In the genomic region with DNA sequence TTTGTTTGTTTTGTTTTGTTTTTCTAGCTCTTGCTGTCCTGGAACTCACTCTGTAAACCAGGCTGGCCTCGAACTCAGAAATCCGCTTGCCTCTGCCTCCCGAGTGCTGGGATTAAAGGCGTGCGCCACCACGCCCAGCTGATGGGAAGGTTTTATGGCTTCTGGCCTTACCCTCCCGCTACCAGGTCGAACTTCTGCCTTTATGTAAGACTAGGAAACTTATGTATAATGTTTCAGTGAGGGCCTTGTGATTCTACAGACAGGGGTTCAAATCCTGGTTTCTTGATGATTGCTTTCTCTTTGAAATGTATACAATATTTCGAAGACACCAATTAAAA, we compare ENCODE assay signal across 10 mouse cellular contexts. TPM values are rescaled to one million over a fixed set of nuclear protein-coding genes. Genes with fewer than 3 reads are reported as not detected.
DNase-seq lines count a peak whose midpoint lies in the region; ATAC-seq and TF ChIP-seq lines count a peak whose summit lies in the region.
"Not testable (repeated sequence)": the region's sequence is repeated elsewhere in the genome, so short reads cannot be mapped to it uniquely, and the experiment has no call there.
"Had no signal": no experiment of that assay in that cellular context is flagged by ENCODE, and none has a peak within 500 bp of the region (broad histone marks: within the 10 kb centered on the region; RNA-seq: fewer than 3 reads in every experiment).

No protein-coding gene starts in this region.

- H3K27ac ChIP-seq in bone marrow, adult 2 months (ENCODE audit: control insufficient read depth, insufficient read depth, low read depth, low read length, poor library complexity), result peak overlapping the region; percentile 42
- H3K27ac ChIP-seq in heart, embryonic 10.5 days, result peak overlapping the region; percentile 90
- H3K27ac ChIP-seq in hindbrain, embryonic 16.5 days (ENCODE audit: low read depth, low read length), result peak overlapping the region; percentile 65
- peak overlapping the region; percentile 91 for H3K27ac ChIP-seq in limb, embryonic 10.5 days
- peak overlapping the region; percentile 71; the same call in 1 of the 2 replicates for H3K27ac ChIP-seq in midbrain, postnatal 0 days (ENCODE audit: low read depth, low read length)
- H3K27ac ChIP-seq in testis, adult 2 months (ENCODE audit: control insufficient read depth, insufficient read depth, low read depth, low read length), result peak overlapping the region; percentile 84

- not testable (repeated sequence) for H3K9me3 ChIP-seq in heart, embryonic 10.5 days; hindbrain, embryonic 16.5 days (ENCODE audit: control insufficient read depth, low read length); limb, embryonic 10.5 days (replicated peaks); midbrain, postnatal 0 days (ENCODE audit: low read length)

- H3K9ac ChIP-seq in hindbrain, embryonic 16.5 days (ENCODE audit: low read depth, low read length), result peak overlapping the region; percentile 61
- peak overlapping the region; percentile 55 for H3K9ac ChIP-seq in midbrain, postnatal 0 days (replicated peaks; ENCODE audit: low read length, poor library complexity, severe bottlenecking)

- not testable (repeated sequence) for H3K27me3 ChIP-seq in heart, embryonic 10.5 days (ENCODE audit: insufficient read depth, poor library complexity, severe bottlenecking); hindbrain, embryonic 16.5 days (replicated peaks; ENCODE audit: control insufficient read depth, insufficient read depth, low read length); limb, embryonic 10.5 days (ENCODE audit: low read depth, poor library complexity, severe bottlenecking); midbrain, postnatal 0 days (ENCODE audit: insufficient read depth, low read length); testis, adult 2 months (ENCODE audit: control insufficient read depth, insufficient read depth, low read length)

- H3K4me2 ChIP-seq in hindbrain, embryonic 16.5 days (ENCODE audit: low read length), result peak overlapping the region; percentile 92
- peak overlapping the region; percentile 95 for H3K4me2 ChIP-seq in midbrain, postnatal 0 days (ENCODE audit: low read depth, low read length, poor library complexity, severe bottlenecking)

- H3K4me3 ChIP-seq in bone marrow, adult 2 months (replicated peaks; ENCODE audit: control insufficient read depth, low read depth, low read length), result peak overlapping the region; percentile 88
- H3K4me3 ChIP-seq in heart, embryonic 10.5 days, result peak overlapping the region; percentile 73
- H3K4me3 ChIP-seq in hindbrain, embryonic 16.5 days (ENCODE audit: low read length), result peak overlapping the region; percentile 50
- H3K4me3 ChIP-seq in limb, embryonic 10.5 days, result peak overlapping the region; percentile 88
- H3K4me3 ChIP-seq in lung, adult 2 months (replicated peaks; ENCODE audit: extremely low read depth, low read depth, low read length), result peak overlapping the region; percentile 79
- H3K4me3 ChIP-seq in midbrain, postnatal 0 days (ENCODE audit: low read depth, low read length), result peak overlapping the region; percentile 44
- H3K4me3 ChIP-seq in testis, adult 2 months (ENCODE audit: control insufficient read depth, low read depth, low read length), result peak overlapping the region; percentile 99

- TF ChIP-seq CTCF in bone marrow, adult 2 months (IDR thresholded peaks at IDR 0.05; ENCODE audit: control insufficient read depth, insufficient read depth, low read length); lung, adult 2 months (IDR thresholded peaks at IDR 0.05; ENCODE audit: insufficient read depth, low read length); midbrain, postnatal 0 days (IDR thresholded peaks at IDR 0.05); testis, adult 2 months (IDR thresholded peaks at IDR 0.05; ENCODE audit: control insufficient read depth, insufficient read depth, insufficient replicate concordance, low read depth, low read length): not testable (repeated sequence)

- not testable (repeated sequence) for H3K4me1 ChIP-seq in bone marrow, adult 2 months (ENCODE audit: control insufficient read depth, insufficient read depth, low read length); heart, embryonic 10.5 days; hindbrain, embryonic 16.5 days (ENCODE audit: control insufficient read depth, insufficient read depth, low read depth, low read length); lung, adult 2 months (ENCODE audit: control insufficient read depth, insufficient read depth, low read length); midbrain, postnatal 0 days (ENCODE audit: insufficient read depth, low read length); testis, adult 2 months (ENCODE audit: control insufficient read depth, insufficient read depth, low read length)
- peaks cover 11% of the 10 kb centered on the region for H3K4me1 ChIP-seq in limb, embryonic 10.5 days

- WGBS in bone marrow, adult 2 months, result 7% methylated on average over 9 of the region's 9 CpGs
- WGBS in heart, embryonic 10.5 days, result 16% methylated on average over 9 of the region's 9 CpGs
- 13% methylated on average over 9 of the region's 9 CpGs for WGBS in hindbrain, embryonic 16.5 days
- WGBS in limb, embryonic 10.5 days, result 12% methylated on average over 9 of the region's 9 CpGs
- 13% methylated on average over 9 of the region's 9 CpGs for WGBS in lung, adult 2 months
- WGBS in midbrain, postnatal 0 days, result 16% methylated on average over 9 of the region's 9 CpGs

- not testable (repeated sequence) for TF ChIP-seq POLR2A in bone marrow, adult 2 months (IDR thresholded peaks at IDR 0.05; ENCODE audit: borderline replicate concordance, control insufficient read depth, low read depth, low read length); lung, adult 2 months (IDR thresholded peaks at IDR 0.05; ENCODE audit: borderline replicate concordance, extremely low read depth, low read depth, low read length); testis, adult 2 months (IDR thresholded peaks at IDR 0.05; ENCODE audit: control insufficient read depth, low read depth, low read length)

- peaks cover 24% of the 10 kb centered on the region for H3K36me3 ChIP-seq in heart, embryonic 10.5 days
- not testable (repeated sequence) for H3K36me3 ChIP-seq in hindbrain, embryonic 16.5 days (ENCODE audit: control insufficient read depth, insufficient read depth, low read length); midbrain, postnatal 0 days (ENCODE audit: insufficient read depth, low read length); testis, adult 2 months (ENCODE audit: control insufficient read depth, insufficient read depth, low read length)
- H3K36me3 ChIP-seq in limb, embryonic 10.5 days, result peaks cover 28% of the 10 kb centered on the region

- ATAC-seq in erythroblast, adult 5-6 weeks (replicated peaks; ENCODE audit: low FRiP score, poor library complexity, severe bottlenecking), result 0 out of 2 replicates have a peak, but pooled peaks have one; percentile 26
- peak; percentile 63 for ATAC-seq in hindbrain, embryonic 16.5 days
- ATAC-seq in midbrain, postnatal 0 days (ENCODE audit: low FRiP score), result peak; percentile 44

- not testable (repeated sequence) for DNase-seq in heart, embryonic 10.5 days (ENCODE audit: low spot score); limb, embryonic 10.5 days (ENCODE audit: low spot score); lung, adult 2 months; midbrain, postnatal 0 days (ENCODE audit: low spot score)

RNA-seq across cellular contexts. Expression of a gene that starts 0.3 kb away (rescaled TPM):
- 18.5 and 33.6 TPM in 2 replicates for polyA plus RNA-seq in bone marrow, adult 2 months (2011; ENCODE audit: insufficient read depth, insufficient read length, low replicate concordance, missing spikeins)
- 11.5 and 16.7 TPM in 2 replicates for total RNA-seq in erythroblast, adult 5-6 weeks (2015; ENCODE audit: low replicate concordance)
- total RNA-seq in erythroblast, adult 5-6 weeks (2017; ENCODE audit: low replicate concordance), result 13.2 and 14.5 TPM in 2 replicates
- polyA plus RNA-seq in heart, embryonic 10.5 days (2016; fragmentation: Nextera tagmentation; extraction: Ambion mirVana), result 55.1 and 68.7 TPM in 2 replicates
- polyA plus RNA-seq in hindbrain, embryonic 16.5 days (2015; fragmentation: Nextera tagmentation; extraction: Ambion mirVana), result 10.1 and 14.0 TPM in 2 replicates
- 116 and 124 TPM in 2 replicates for polyA plus RNA-seq in limb, embryonic 10.5 days (2016; fragmentation: Nextera tagmentation; extraction: Ambion mirVana)
- 0.34 and 0.86 TPM in 2 replicates for polyA plus RNA-seq in lung, adult 2 months (2012; rRNA removed)
- 2.9 and 9.8 TPM in 2 replicates for total RNA-seq in midbrain, postnatal 0 days (2014; rRNA removed)
- 2.3 and 3.3 TPM in 2 replicates for polyA plus RNA-seq in midbrain, postnatal 0 days (2015; fragmentation: Nextera tagmentation; extraction: Ambion mirVana)
- 307 and 325 TPM in 2 replicates for polyA plus RNA-seq in testis, adult 2 months (2012; rRNA removed)

RNA-seq across cellular contexts. Expression of a gene that starts 26.7 kb away (rescaled TPM):
- polyA plus RNA-seq in bone marrow, adult 2 months (2011; ENCODE audit: insufficient read depth, insufficient read length, low replicate concordance, missing spikeins), result 2,334 and 3,425 TPM in 2 replicates
- total RNA-seq in erythroblast, adult 5-6 weeks (2015; ENCODE audit: low replicate concordance), result 981 and 1,137 TPM in 2 replicates
- total RNA-seq in erythroblast, adult 5-6 weeks (2017; ENCODE audit: low replicate concordance), result 281 and 366 TPM in 2 replicates
- polyA plus RNA-seq in heart, embryonic 10.5 days (2016; fragmentation: Nextera tagmentation; extraction: Ambion mirVana), result 638 and 783 TPM in 2 replicates
- polyA plus RNA-seq in hindbrain, embryonic 16.5 days (2015; fragmentation: Nextera tagmentation; extraction: Ambion mirVana), result 320 and 403 TPM in 2 replicates
- 842 and 1,039 TPM in 2 replicates for polyA plus RNA-seq in limb, embryonic 10.5 days (2016; fragmentation: Nextera tagmentation; extraction: Ambion mirVana)
- 456 and 494 TPM in 2 replicates for polyA plus RNA-seq in lung, adult 2 months (2012; rRNA removed)
- total RNA-seq in midbrain, postnatal 0 days (2014; rRNA removed), result 439 and 604 TPM in 2 replicates
- 475 and 493 TPM in 2 replicates for polyA plus RNA-seq in midbrain, postnatal 0 days (2015; fragmentation: Nextera tagmentation; extraction: Ambion mirVana)
- 185 and 230 TPM in 2 replicates for polyA plus RNA-seq in testis, adult 2 months (2012; rRNA removed)

RNA-seq across cellular contexts. Expression of a gene that starts 49.0 kb away (rescaled TPM):
- 3.1 and 7.8 TPM in 2 replicates for polyA plus RNA-seq in bone marrow, adult 2 months (2011; ENCODE audit: insufficient read depth, insufficient read length, low replicate concordance, missing spikeins)
- 0.42 TPM in 1 of 2 replicates, not detected in the other for total RNA-seq in erythroblast, adult 5-6 weeks (2015; ENCODE audit: low replicate concordance)
- 1.7 TPM in 1 of 2 replicates, not detected in the other for total RNA-seq in erythroblast, adult 5-6 weeks (2017; ENCODE audit: low replicate concordance)
- 1.5 and 2.4 TPM in 2 replicates for polyA plus RNA-seq in heart, embryonic 10.5 days (2016; fragmentation: Nextera tagmentation; extraction: Ambion mirVana)
- 24.0 and 24.8 TPM in 2 replicates for polyA plus RNA-seq in hindbrain, embryonic 16.5 days (2015; fragmentation: Nextera tagmentation; extraction: Ambion mirVana)
- 2.5 and 3.5 TPM in 2 replicates for polyA plus RNA-seq in limb, embryonic 10.5 days (2016; fragmentation: Nextera tagmentation; extraction: Ambion mirVana)
- 19.4 and 20.4 TPM in 2 replicates for polyA plus RNA-seq in lung, adult 2 months (2012; rRNA removed)
- 20.8 and 28.2 TPM in 2 replicates for total RNA-seq in midbrain, postnatal 0 days (2014; rRNA removed)
- 26.6 and 26.8 TPM in 2 replicates for polyA plus RNA-seq in midbrain, postnatal 0 days (2015; fragmentation: Nextera tagmentation; extraction: Ambion mirVana)
- 0.94 and 1.5 TPM in 2 replicates for polyA plus RNA-seq in testis, adult 2 months (2012; rRNA removed)

RNA-seq across cellular contexts. Expression of a gene that starts 56.1 kb away (rescaled TPM):
- not detected in 2 replicates for polyA plus RNA-seq in bone marrow, adult 2 months (2011; ENCODE audit: insufficient read depth, insufficient read length, low replicate concordance, missing spikeins)
- not detected in 2 replicates for total RNA-seq in erythroblast, adult 5-6 weeks (2015; ENCODE audit: low replicate concordance)
- not detected in 2 replicates for total RNA-seq in erythroblast, adult 5-6 weeks (2017; ENCODE audit: low replicate concordance)
- polyA plus RNA-seq in heart, embryonic 10.5 days (2016; fragmentation: Nextera tagmentation; extraction: Ambion mirVana), result not detected in 2 replicates
- polyA plus RNA-seq in hindbrain, embryonic 16.5 days (2015; fragmentation: Nextera tagmentation; extraction: Ambion mirVana), result 1.5 and 1.8 TPM in 2 replicates
- polyA plus RNA-seq in limb, embryonic 10.5 days (2016; fragmentation: Nextera tagmentation; extraction: Ambion mirVana), result not detected in 2 replicates
- polyA plus RNA-seq in lung, adult 2 months (2012; rRNA removed), result 58.9 and 61.4 TPM in 2 replicates
- 1.3 and 5.8 TPM in 2 replicates for total RNA-seq in midbrain, postnatal 0 days (2014; rRNA removed)
- 1.2 TPM in 2 replicates for polyA plus RNA-seq in midbrain, postnatal 0 days (2015; fragmentation: Nextera tagmentation; extraction: Ambion mirVana)
- 0.28 and 0.29 TPM in 2 replicates for polyA plus RNA-seq in testis, adult 2 months (2012; rRNA removed)
- total RNA-seq: adrenal gland, postnatal 14 days; monocyte, adult 5-6 weeks had no signal

RNA-seq across cellular contexts. Expression of a gene that starts 57.2 kb away (rescaled TPM):
- polyA plus RNA-seq in bone marrow, adult 2 months (2011; ENCODE audit: insufficient read depth, insufficient read length, low replicate concordance, missing spikeins), result 2.9 and 7.0 TPM in 2 replicates
- 1.0 and 3.1 TPM in 2 replicates for total RNA-seq in erythroblast, adult 5-6 weeks (2015; ENCODE audit: low replicate concordance)
- total RNA-seq in erythroblast, adult 5-6 weeks (2017; ENCODE audit: low replicate concordance), result 0.68 and 1.3 TPM in 2 replicates
- polyA plus RNA-seq in heart, embryonic 10.5 days (2016; fragmentation: Nextera tagmentation; extraction: Ambion mirVana), result 2.5 and 4.9 TPM in 2 replicates
- 3.9 and 4.9 TPM in 2 replicates for polyA plus RNA-seq in hindbrain, embryonic 16.5 days (2015; fragmentation: Nextera tagmentation; extraction: Ambion mirVana)
- 5.5 and 5.9 TPM in 2 replicates for polyA plus RNA-seq in limb, embryonic 10.5 days (2016; fragmentation: Nextera tagmentation; extraction: Ambion mirVana)
- polyA plus RNA-seq in lung, adult 2 months (2012; rRNA removed), result 12.1 and 13.7 TPM in 2 replicates
- 7.3 and 8.2 TPM in 2 replicates for total RNA-seq in midbrain, postnatal 0 days (2014; rRNA removed)
- polyA plus RNA-seq in midbrain, postnatal 0 days (2015; fragmentation: Nextera tagmentation; extraction: Ambion mirVana), result 3.8 and 4.2 TPM in 2 replicates
- 2.6 and 3.2 TPM in 2 replicates for polyA plus RNA-seq in testis, adult 2 months (2012; rRNA removed)

Comparison
In these comparisons a context has a peak if more than half of its experiments do, and no peak if none do; other contexts are left out.
1. H3K4me3 ChIP-seq: peak in every context shown above with its lines; median percentile 99 in testis, adult 2 months; 88 in bone marrow, adult 2 months; 88 in limb, embryonic 10.5 days; 79 in lung, adult 2 months; 73 in heart, embryonic 10.5 days; 50 in hindbrain, embryonic 16.5 days; 44 in midbrain, postnatal 0 days.